Mouse (Mus musculus) embryonic fibroblast, embryonic 13.5 days (primary cell): ENCODE results near the gene Gm17409.

ENCODE experiments used
- CTCF ChIP-seq: IDR thresholded peaks from 2 replicates; pipeline ENCODE4 v1.5.1; 2011; ENCODE audit warnings: mild to moderate bottlenecking, control low read depth, low read length, moderate library complexity, borderline replicate concordance; ENCODE audit not compliant: insufficient read depth
- POLR2A ChIP-seq: IDR thresholded peaks from 2 replicates; pipeline ENCODE4 v1.6.1; 2011; ENCODE audit warnings: low read depth, mild to moderate bottlenecking, control low read depth, low read length, moderate library complexity

DNA sequence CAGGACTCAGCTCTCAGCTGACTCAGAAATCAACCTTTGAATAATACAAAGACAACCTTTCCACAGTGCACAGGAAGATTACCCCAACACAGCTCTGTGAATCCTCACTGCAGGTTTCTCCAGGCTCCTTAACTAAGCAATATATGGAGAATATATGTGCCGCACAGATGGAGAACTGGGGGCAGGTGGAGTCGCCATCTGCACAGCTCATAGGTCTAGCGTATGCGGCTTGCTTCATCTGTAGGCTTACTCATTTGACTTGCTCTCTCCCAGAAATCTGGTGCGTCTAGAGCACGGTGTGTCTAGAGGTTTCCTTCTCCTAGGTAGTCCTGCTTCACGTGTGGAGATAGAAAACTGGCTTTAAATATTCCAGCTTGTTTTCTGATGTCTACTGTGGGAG lies 37.7 kb upstream of the Gm17409 start:
- TF ChIP-seq CTCF (no peak), POLR2A (no peak)
